Mouse (Mus musculus): Measurements from ENCODE around the gene Kif2c. TPM values are rescaled to one million over a fixed set of nuclear protein-coding genes. Genes with fewer than 3 reads are reported as not detected.

The Kif2c gene
- total and polyA plus RNA-seq, 3 experiments = 32.6 to 45.1 TPM; not detected in 1

DNA sequence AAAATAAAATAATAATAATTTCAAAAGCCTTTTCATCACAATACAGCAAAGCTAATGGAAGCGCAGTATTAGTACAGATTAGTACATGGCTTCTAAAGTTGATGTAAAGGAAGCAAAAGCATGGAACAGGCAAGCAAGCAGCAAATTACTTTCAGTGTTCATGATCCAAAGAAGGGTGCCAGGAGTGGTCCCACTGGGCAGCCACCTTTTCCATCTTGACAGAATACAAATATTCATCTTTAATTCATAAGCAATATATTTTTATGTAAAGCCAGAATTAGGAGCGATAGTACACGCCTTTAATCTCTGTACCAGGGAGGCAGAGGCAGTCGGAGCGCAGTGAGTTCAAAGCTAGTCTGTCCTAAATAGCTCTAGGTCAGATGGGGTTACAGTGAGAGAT is 62.8 kb downstream of the Kif2c start:
- Histone ChIP-seq H3K9ac (ENCODE audit: control insufficient read depth, low read depth, low read length, poor library complexity, severe bottlenecking) (peak overlapping the region; percentile 72), H3K36me3 (ENCODE audit: control insufficient read depth in 1 of 2, insufficient read depth in 2 of 2, low read length in 2 of 2) (peaks cover 0 to 16% of the 10 kb centered on the region in 2 experiments; a peak in 2 of 4 replicates), H3K27ac (ENCODE audit: control insufficient read depth, low read depth, low read length) (peak overlapping the region; percentile 81), H3K4me1 (ENCODE audit: control insufficient read depth in 1 of 2, insufficient read depth in 2 of 2, low read length in 2 of 2) (peaks cover 0 to 15% of the 10 kb centered on the region in 2 experiments; a peak in 2 of 4 replicates), H3K9me3 (replicated peaks; ENCODE audit: insufficient read depth, low read length) (no peaks in the 10 kb centered on the region), H3K4me3 (ENCODE audit: control insufficient read depth in 1 of 2, insufficient read depth in 1 of 2, low read depth in 2 of 2, low read length in 2 of 2) (peak overlapping the region; percentile 67 to 82), H3K27me3 (ENCODE audit: control insufficient read depth in 1 of 2, insufficient read depth in 2 of 2, low read length in 2 of 2) (no peaks in the 10 kb centered on the region), H3K79me2 (ENCODE audit: control insufficient read depth, insufficient read depth, low read length, poor library complexity) (peaks cover 13% of the 10 kb centered on the region)
- TF ChIP-seq TAL1 (IDR thresholded peaks at IDR 0.05; ENCODE audit: low read length) (no peak), RCOR1 (IDR thresholded peaks at IDR 0.05; ENCODE audit: low read depth, low read length) (no peak), TCF12 (IDR thresholded peaks at IDR 0.05; ENCODE audit: low read depth, low read length) (no peak), TBP (IDR thresholded peaks at IDR 0.05; ENCODE audit: low read depth, low read length) (no peak), ELF1 (IDR thresholded peaks at IDR 0.05; ENCODE audit: low read depth, low read length) (no peak), POLR2A (IDR thresholded peaks at IDR 0.05; ENCODE audit: control insufficient read depth in 1 of 2, insufficient read depth in 1 of 2, low read depth in 1 of 2, low read length in 2 of 2, poor library complexity in 1 of 2) (no peak)
- no peak for DNase-seq (ENCODE audit: low read depth, low spot score)

- Histone ChIP-seq H3K9ac (ENCODE audit: control insufficient read depth, low read depth, low read length, poor library complexity, severe bottlenecking) (no peak overlapping the region), H3K27ac (ENCODE audit: control insufficient read depth, low read depth, low read length) (no peak overlapping the region), H3K4me1 (ENCODE audit: control insufficient read depth in 1 of 2, insufficient read depth in 2 of 2, low read length in 2 of 2) (peaks cover 0 to 7% of the 10 kb centered on the region in 2 experiments; a peak in 2 of 4 replicates), H3K4me3 (ENCODE audit: control insufficient read depth in 1 of 2, insufficient read depth in 1 of 2, low read depth in 2 of 2, low read length in 2 of 2) (no peak overlapping the region), H3K27me3 (ENCODE audit: control insufficient read depth in 1 of 2, insufficient read depth in 2 of 2, low read length in 2 of 2) (no peaks in the 10 kb centered on the region), H3K79me2 (ENCODE audit: control insufficient read depth, insufficient read depth, low read length, poor library complexity) (peaks cover 13% of the 10 kb centered on the region), H3K36me3 (ENCODE audit: control insufficient read depth in 1 of 2, insufficient read depth in 2 of 2, low read length in 2 of 2) (peaks cover 0 to 7% of the 10 kb centered on the region in 2 experiments; a peak in 2 of 4 replicates), H3K9me3 (replicated peaks; ENCODE audit: insufficient read depth, low read length) (no peaks in the 10 kb centered on the region)
- DNase-seq (ENCODE audit: low read depth, low spot score) = no peak
- TF ChIP-seq MXI1 (IDR thresholded peaks at IDR 0.05; ENCODE audit: low read depth, low read length) = no peak
- no peak for TF ChIP-seq BHLHE40 (IDR thresholded peaks at IDR 0.05; ENCODE audit: borderline replicate concordance, low read depth, low read length)
- TF ChIP-seq E2F4 (IDR thresholded peaks at IDR 0.05; ENCODE audit: borderline replicate concordance, low read depth, low read length) = no peak
- no peak for TF ChIP-seq ZNF384 (IDR thresholded peaks at IDR 0.05; ENCODE audit: low read depth, low read length)
These were observed 64.5 kb downstream of the Kif2c start for GRCm38 (mm10) chr4:117117931-117118330.

- Histone ChIP-seq H3K79me2 (ENCODE audit: control insufficient read depth, insufficient read depth, low read length, poor library complexity) (peaks cover 8% of the 10 kb centered on the region), H3K9me3 (replicated peaks; ENCODE audit: insufficient read depth, low read length) (no peaks in the 10 kb centered on the region), H3K27ac (ENCODE audit: control insufficient read depth, low read depth, low read length) (no peak overlapping the region), H3K27me3 (ENCODE audit: control insufficient read depth in 1 of 2, insufficient read depth in 2 of 2, low read length in 2 of 2) (no peaks in the 10 kb centered on the region), H3K36me3 (ENCODE audit: control insufficient read depth in 1 of 2, insufficient read depth in 2 of 2, low read length in 2 of 2) (peaks cover 0 to 4% of the 10 kb centered on the region in 2 experiments; a peak in 2 of 4 replicates), H3K9ac (ENCODE audit: control insufficient read depth, low read depth, low read length, poor library complexity, severe bottlenecking) (no peak overlapping the region), H3K4me1 (ENCODE audit: control insufficient read depth in 1 of 2, insufficient read depth in 2 of 2, low read length in 2 of 2) (no peaks in the 10 kb centered on the region), H3K4me3 (ENCODE audit: control insufficient read depth in 1 of 2, insufficient read depth in 1 of 2, low read depth in 2 of 2, low read length in 2 of 2) (no peak overlapping the region)
- TF ChIP-seq CHD1 (IDR thresholded peaks at IDR 0.05; ENCODE audit: low read depth, low read length) (no peak), TAL1 (IDR thresholded peaks at IDR 0.05; ENCODE audit: low read length) (no peak), HCFC1 (IDR thresholded peaks at IDR 0.05; ENCODE audit: low read depth, low read length) (no peak), CHD2 (IDR thresholded peaks at IDR 0.05; ENCODE audit: low read length) (no peak), RCOR1 (IDR thresholded peaks at IDR 0.05; ENCODE audit: low read depth, low read length) (no peak), NRF1 (IDR thresholded peaks at IDR 0.05; ENCODE audit: insufficient read depth, low read depth, low read length, poor library complexity, severe bottlenecking) (no peak), BHLHE40 (IDR thresholded peaks at IDR 0.05; ENCODE audit: borderline replicate concordance, low read depth, low read length) (no peak), ZMIZ1 (IDR thresholded peaks at IDR 0.05; ENCODE audit: low read depth, low read length) (no peak), MYB (IDR thresholded peaks at IDR 0.05; ENCODE audit: low read depth, low read length) (no peak), MEF2A (IDR thresholded peaks at IDR 0.05; ENCODE audit: extremely low read depth, insufficient replicate concordance, low read depth, low read length, poor library complexity, severe bottlenecking) (no peak)
- no peak for DNase-seq (ENCODE audit: low read depth, low spot score)
These were observed 66.8 kb downstream of the Kif2c start for GRCm38 (mm10) chr4:117115592-117115991.
